Mouse (Mus musculus) kidney, adult 18-20 months (tissue): ENCODE measurements around the gene Sh3d21.
"Not testable (repeated sequence)": the region's sequence is repeated elsewhere in the genome, so short reads cannot be mapped to it uniquely, and the experiment has no call there.

Experiments
- DNase-seq: peaks from one replicate; pipeline ENCODE4 v3.0.0; 2021

The Sh3d21 gene

GRCm38 (mm10) chr4:126166084-126166483 lies 2.8 kb upstream of the Sh3d21 start:
- peak; percentile 57 for DNase-seq

DNA sequence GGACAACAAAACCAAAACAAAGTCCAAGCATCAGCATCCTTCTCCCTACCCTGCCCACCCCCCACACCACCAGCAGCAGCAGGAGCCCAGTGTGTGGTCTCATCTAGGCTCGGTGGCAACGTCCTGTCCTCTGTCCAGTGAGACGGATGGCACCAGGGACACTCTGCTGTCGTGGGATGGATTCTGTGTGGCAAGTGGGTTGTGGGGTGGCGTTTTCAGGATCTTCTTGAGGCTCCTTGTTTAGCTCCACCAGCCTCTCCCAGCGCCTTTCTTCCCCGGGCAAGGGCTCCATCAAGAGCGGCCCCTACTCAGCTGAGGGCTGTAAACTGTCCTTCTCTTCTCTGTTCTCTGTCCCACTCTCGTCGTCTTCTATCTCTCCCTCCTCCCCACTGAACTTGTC lies 1.8 kb upstream of the Sh3d21 start:
- DNase-seq: not testable (repeated sequence)

DNA sequence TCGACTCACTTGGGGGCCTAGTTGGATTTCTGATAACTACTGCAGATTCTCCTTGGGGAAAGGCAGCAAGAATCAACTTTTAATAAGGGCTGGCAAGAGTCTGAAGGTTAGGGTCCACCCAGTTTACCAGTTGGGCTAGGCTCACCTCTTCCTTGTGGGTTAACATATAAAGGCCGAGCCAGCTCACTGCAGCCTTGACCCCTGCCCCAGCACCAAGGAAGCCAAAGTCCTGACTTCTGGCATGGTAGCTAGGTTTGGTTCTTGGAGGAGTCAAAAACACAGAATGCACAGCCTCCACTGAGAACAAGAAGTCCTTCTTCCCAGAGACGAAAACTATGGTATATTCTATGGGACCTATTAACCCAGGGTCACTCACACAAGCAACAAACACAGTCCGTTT lies 394 bp upstream of the Sh3d21 start:
- peak; percentile 28 for DNase-seq

DNA sequence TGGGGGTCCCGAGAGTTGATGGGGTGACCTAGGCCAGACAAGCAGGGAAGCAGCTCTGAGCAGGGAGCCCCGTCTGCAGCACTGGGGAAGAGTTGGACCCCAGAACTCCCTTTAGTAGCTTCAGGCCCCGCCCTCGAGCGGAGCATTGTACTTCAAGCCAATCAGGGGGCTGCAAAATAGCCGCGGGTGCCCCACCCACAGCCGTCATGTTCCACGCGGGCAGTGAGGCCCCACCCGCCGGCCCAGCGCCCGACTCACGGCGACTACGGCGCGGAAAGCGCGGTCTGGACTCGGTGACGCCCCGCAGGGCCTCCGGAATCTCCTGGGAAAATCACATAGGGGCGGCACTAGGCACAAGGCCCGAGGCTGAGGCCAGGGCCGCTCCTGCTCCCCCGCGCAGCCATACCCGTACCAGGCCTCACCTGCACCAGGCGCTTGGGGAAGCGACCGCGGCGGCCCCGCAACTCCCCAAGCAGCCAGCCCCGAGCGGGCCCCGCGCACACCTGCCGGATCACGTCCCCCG lies 686 bp downstream of the Sh3d21 start:
- peak; percentile 91 for DNase-seq

- no peak for DNase-seq
These were observed 1.3 kb downstream of the Sh3d21 start for GRCm38 (mm10) chr4:126161986-126162385.

DNA sequence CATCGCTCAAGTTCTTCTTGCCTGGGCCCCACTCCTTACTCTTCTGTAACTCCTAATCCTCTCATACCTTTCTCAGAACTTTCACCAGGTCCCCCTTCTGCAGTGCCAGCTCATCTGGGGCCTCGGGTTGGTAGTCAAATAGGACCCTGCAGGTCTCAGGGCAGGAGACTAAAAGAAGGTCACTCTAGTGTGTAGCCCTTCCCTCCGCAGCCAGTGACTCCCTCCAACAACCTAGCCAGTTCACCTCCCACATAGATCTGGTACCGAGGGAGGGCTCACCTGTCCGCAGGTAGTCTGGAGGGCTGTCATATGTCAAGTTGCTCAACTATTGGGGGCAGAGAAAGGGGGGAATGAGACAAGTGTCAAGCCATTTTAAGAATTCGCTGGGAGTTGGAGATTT lies 1.8 kb downstream of the Sh3d21 start:
- DNase-seq: no peak

GRCm38 (mm10) chr4:126160981-126161380 lies 2.3 kb downstream of the Sh3d21 start:
- no peak for DNase-seq

GRCm38 (mm10) chr4:126159455-126159854 lies 3.8 kb downstream of the Sh3d21 start:
- no peak for DNase-seq

DNA sequence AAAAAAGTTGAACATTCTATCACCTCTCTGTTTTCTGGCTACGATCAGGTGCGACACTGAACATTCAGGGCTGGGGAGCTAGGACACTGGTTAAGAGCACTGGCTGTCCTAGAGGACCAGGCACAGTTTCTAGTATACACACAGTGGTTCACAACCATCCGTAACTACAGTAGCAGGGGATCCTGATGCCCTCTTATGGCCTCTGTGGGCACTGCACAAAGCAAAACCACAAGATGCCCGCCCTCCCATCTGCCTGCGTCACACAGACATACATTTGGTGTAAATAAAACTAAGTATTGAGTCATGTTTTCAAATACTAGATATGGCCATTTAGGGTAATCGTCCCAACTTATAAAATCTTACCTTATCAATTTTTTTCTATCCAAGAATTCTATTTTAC lies 5.7 kb downstream of the Sh3d21 start:
- no peak for DNase-seq

GRCm38 (mm10) chr4:126156617-126157016 lies 6.7 kb downstream of the Sh3d21 start:
- DNase-seq: no peak

GRCm38 (mm10) chr4:126155869-126156268 lies 7.4 kb downstream of the Sh3d21 start:
- no peak for DNase-seq

- no peak for DNase-seq
These were observed 8.1 kb downstream of the Sh3d21 start for GRCm38 (mm10) chr4:126155183-126155582.

DNA sequence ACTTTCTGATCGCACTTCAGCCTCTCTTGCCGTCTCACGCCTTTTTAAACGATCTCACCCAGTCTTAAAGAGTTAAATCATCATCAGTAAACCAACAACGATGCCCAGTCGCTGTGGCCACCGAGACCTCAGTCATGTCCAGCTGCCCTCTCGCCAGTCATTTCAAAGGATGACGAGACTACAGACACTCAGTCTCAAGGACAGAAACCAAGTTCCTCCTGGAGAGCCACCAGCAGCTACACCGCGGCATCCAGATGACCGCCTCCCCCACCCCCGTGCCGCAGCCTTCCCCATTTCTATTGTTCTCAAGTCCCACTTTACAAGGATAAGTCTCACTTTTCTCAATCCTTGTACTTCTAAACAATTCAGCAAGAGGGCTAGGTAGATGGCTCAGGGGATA lies 10.4 kb downstream of the Sh3d21 start:
- DNase-seq: no peak

GRCm38 (mm10) chr4:126151701-126152440 lies 11.4 kb downstream of the Sh3d21 start:
- no peak for DNase-seq

DNA sequence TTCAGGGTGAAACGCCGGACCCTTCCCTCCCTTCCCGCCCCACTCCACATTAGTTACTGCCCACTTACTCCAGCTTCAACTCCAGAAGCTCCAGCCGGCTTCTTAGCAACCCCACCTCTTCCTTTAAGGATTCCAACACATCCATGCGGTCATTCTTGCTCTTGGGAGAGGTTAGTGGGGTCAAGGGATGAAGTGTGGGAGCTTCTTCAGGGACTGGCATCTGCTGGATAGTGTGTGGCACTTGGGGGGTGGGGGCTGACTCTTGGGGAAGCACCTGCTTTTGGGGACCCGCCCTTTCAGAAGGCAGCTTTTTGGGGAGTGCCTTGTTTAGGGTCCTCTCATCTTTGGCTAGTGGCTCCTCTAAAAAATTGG lies 12.4 kb downstream of the Sh3d21 start:
- no peak for DNase-seq

DNA sequence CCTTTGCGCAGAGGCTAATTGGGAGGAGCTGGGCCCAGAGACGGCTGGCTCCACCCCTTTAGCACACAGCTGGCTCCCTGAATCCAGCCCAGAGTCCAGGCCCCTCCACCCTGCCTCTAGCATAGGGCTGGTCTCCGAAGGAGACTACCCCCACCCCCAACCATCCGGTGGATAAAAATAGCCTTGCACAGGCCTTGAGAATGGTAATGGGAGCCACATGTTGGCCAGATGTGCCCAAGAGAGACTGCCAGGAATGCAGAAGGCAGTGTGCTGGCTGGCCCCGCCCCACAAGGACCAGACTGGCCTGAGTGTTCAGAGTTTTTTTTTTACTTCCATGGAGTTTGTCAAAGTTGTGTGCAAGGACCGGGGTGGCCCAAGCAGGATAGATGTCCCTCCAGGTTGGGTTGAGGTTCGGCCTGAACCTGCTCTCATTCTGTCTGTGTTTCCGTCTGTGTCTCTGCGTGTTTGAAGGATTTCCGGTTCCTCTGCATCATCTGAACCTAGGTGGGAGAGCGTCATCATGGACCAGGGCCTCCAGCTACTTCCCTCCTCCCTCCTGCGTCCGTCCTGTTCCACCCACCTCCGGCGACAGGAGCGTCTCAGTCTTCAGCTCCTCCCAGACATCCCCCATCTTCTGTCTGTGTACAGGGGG lies 12.9 kb downstream of the Sh3d21 start:
- peak; percentile 69 for DNase-seq

GRCm38 (mm10) chr4:126149798-126150197 lies 13.5 kb downstream of the Sh3d21 start:
- DNase-seq: no peak

- DNase-seq: no peak
These were observed 14.1 kb downstream of the Sh3d21 start for GRCm38 (mm10) chr4:126149041-126149676.

DNA sequence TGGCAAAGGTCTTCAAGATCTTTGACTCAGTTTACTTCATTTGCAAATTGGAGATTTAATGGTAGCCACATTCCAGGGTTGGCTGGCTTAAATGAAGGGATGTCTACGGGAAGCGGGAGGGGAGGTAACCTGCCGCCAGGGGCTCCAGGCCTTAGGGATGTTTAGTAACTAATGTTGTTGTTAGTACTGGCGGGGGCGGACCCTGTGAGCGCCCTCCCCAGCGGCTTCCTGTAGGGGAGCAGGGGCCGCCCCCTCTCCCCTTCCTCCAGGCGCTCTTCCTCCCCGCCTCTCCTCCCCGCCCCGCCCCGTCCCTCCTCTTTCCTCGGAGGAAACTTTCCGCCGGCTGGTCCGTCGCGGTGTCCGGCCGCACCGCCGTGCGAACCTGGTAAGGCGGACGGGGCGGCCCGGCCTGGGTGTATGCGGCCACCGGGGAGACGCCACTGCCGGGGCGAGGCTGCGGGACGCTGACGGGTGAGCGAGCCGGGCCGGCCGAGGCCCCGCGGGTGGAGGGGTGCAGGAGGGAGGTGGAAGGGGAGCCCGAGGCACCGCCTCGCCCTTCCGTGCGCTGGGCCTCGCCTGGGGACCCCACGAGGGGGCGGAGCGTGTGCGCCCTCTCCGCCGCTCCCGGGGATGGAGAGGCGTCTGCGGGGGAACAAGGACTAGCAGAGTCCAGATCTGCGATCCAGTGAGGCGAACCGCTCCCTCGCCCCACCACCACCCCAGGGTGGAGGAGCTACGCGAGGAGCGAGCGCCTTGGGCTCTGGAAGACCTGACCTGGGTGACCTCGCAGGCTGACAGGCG lies 14.9 kb downstream of the Sh3d21 start:
- peak; percentile 78 for DNase-seq

DNA sequence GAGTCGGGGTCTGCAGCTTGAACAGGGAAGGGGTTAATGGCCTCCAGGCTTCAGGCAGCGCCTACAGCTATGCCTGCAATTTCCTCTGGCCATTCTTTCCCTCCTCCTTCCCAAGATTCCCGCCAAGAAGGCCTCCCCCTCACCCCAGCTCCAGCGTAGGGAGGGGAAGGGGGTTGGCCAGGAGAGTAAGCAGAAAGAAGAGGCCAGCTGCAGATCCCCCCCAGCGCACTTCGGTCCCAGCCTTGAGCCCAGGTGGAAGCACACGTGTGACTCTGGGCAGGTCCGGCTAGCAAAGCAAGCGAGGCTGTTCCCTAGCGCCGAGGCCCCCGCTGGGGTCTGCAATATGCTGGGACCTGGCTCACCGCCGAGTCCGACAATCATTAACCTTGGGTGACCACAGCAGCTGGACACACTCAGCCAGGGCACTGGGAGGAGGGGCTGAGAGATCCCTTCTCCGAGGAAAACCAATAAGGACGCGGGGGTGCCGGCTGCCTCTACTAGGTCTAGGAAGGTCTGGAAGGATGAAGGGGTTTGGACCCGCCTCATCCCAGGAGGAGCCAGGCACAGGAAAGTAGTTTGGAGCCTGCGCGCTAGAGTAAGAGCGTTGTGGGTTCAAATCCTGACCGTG lies 15.6 kb downstream of the Sh3d21 start, which contains the start of gene Eva1b:
Eva1b (plus strand) TSS at position 212 of the 628 bp plus-strand sequence.
- peak; percentile 89 for DNase-seq

DNA sequence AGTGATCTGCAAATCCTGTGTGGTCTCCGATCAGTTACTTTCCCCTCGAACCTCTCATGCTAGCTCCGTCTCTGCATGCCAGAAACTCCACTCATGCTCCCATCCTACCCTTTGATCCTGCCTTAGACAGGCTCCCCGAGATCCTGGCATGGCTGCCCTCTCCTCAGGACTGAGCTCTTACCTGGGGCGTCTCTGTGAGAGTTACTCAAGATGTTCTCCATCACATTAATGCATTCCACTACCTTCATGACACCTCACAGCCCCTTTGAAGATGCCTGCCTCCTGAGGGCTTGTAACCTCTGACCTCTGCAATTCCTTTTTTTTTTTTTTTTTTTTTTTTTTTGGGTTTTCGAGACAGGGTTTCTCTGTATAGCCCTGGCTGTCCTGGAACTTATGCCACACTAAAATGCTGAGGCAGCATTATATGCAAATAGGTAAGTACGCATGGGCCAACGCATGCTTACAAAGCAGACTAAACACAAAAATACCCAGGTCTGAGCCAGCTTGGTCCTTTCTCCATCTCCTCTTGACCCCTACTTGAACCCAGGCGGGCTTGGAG lies 16.2 kb downstream of the Sh3d21 start:
- DNase-seq: no peak

DNA sequence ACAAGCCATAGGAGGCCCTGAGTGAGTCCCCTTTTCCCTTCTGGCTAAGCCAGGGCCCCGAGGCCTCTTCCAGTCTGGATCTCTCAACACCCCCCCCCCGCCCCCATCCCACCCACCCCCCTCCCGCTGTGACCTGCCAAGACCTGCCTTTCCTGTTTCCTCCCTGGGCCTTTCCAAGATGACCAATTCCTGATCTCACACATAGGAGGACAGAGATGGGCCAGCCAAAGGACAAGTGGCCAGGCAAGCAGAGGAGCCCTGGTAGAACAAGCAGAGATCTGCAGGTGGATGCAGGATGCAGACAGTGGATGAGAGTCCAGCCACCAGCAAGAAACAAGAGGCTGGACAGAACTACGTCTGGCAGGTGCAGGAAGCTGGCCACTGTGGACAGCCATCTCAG lies 17.9 kb downstream of the Sh3d21 start:
- no peak for DNase-seq
